Mouse (Mus musculus): Measurements from ENCODE around the gene Arrdc2. TPM values are rescaled to one million over a fixed set of nuclear protein-coding genes. Genes with fewer than 3 reads are reported as not detected.

Arrdc2 gene
- polyA plus RNA-seq, 1 experiment from 2014 or later: 8.1 TPM

DNA sequence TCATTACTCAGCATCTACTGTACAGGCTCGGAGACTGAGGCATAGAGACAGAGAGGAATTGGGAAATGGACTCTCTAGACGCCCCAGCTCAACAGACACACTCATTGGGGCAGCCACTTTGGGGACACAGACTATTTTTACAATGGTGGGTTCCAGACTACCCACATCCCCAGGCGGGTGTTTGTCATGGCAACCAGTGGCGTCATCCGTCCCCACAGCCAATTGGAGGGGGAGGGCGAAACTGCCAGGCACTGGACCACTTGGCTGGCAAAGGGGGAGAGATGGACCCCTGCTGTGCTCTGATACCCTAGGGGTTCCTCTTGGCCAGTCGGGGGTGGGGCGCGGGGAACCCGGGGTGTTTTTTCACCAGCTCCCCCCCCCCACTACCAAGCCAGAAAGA lies 38.9 kb downstream of the Arrdc2 start:
- H3K4me2 ChIP-seq: no peak overlapping the region
- peaks cover 57% of the 10 kb centered on the region for H3K27me3 ChIP-seq (replicated peaks)
- no peak overlapping the region for H3K27ac ChIP-seq
- H3K9ac ChIP-seq: no peak overlapping the region
- 44% methylated on average over 10 of the region's 10 CpGs for WGBS
- H3K9me3 ChIP-seq: no peaks in the 10 kb centered on the region
- H3K4me3 ChIP-seq: no peak overlapping the region
- H3K36me3 ChIP-seq (replicated peaks): no peaks in the 10 kb centered on the region
- no peak for ATAC-seq (replicated peaks)
- peaks cover 44% of the 10 kb centered on the region for H3K4me1 ChIP-seq

DNA sequence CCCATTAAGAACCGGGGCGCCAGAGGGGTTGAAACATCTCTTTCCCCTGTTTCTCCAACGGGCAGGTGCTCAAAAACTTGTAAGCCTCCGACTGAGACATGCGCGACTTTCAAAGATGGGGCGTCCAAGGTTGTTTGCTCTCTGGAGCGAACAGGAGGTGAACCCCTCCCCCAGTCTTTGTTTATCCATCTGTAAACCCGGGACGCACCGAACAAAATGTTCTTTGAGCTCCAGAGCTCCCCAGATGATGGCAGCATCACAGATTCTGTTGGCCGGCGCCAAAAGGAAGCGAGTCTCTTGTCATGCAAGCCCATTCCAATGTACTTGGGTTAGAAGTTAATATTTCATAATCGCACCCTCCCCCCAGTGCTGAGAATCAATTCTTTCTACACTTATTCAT lies 41.2 kb downstream of the Arrdc2 start:
- H3K4me3 ChIP-seq: peak overlapping the region; percentile 60
- no peaks in the 10 kb centered on the region for H3K36me3 ChIP-seq (replicated peaks)
- H3K27ac ChIP-seq: no peak overlapping the region
- peaks cover 31% of the 10 kb centered on the region for H3K4me1 ChIP-seq
- H3K4me2 ChIP-seq: peak overlapping the region; percentile 93
- peak overlapping the region; percentile 71; the same call in 1 of the 2 replicates for H3K9ac ChIP-seq
- H3K9me3 ChIP-seq: no peaks in the 10 kb centered on the region
- ATAC-seq (replicated peaks): no peak
- peaks cover 41% of the 10 kb centered on the region for H3K27me3 ChIP-seq (replicated peaks)
- 13% methylated on average over 15 of the region's 15 CpGs for WGBS

DNA sequence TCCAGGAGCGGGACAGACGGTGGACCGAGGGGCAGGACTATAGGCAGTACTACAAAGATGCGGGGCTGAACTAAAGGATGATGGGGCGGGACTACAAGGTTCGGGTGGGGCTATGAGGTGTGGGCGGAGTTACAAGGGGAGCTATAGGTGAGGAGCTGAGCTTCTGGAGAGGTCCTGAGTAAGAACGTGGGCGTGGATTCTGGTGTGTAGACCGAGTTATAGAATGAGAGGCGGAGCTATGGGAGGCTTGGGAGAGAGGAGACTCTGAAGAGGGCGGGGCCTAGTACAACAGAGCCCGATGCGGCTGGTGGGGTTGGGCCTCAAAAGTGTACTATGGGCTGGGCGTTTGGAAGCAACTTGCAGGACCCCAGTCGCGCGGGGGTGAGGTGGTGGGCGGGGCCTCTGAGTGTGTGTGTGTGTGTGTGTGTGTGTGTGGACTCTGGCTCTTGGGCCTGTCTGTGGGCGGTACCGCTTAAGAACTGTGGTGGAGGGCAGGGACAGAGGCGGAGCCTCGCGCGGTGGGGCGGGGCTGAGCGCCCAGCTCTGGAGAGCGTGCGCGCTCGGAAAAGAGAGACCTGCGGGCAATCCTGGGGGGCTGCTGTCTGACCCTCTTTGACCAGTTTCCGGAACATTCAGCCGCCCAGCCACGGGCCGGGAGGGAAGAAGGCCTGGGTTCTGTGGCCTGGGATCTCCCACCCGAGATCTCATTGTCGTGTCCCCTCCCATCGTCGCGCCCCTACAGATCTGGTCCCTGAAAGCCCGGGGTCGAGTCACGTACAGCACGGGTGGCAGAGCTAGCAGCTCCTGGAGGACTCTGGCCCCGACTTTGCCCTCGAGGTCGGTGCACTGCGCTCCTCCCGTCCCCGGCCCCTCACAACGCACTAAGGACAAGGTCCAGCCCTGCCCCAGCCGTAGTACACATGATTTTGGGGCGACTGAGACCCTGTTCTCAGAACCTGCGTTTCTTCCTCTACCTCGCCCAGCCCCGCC lies 42.1 kb downstream of the Arrdc2 start:
- H3K4me2 ChIP-seq: peak overlapping the region; percentile 93
- 1% methylated on average over 55 of the region's 57 CpGs for WGBS
- H3K27ac ChIP-seq: peak overlapping the region; percentile 67
- H3K9ac ChIP-seq: peak overlapping the region; percentile 71
- ATAC-seq (replicated peaks): peak; percentile 87
- no peaks in the 10 kb centered on the region for H3K36me3 ChIP-seq (replicated peaks)
- H3K27me3 ChIP-seq (replicated peaks): peaks cover 32% of the 10 kb centered on the region
- peaks cover 37% of the 10 kb centered on the region for H3K4me1 ChIP-seq
- peak overlapping the region; percentile 60 for H3K4me3 ChIP-seq
- no peaks in the 10 kb centered on the region for H3K9me3 ChIP-seq

DNA sequence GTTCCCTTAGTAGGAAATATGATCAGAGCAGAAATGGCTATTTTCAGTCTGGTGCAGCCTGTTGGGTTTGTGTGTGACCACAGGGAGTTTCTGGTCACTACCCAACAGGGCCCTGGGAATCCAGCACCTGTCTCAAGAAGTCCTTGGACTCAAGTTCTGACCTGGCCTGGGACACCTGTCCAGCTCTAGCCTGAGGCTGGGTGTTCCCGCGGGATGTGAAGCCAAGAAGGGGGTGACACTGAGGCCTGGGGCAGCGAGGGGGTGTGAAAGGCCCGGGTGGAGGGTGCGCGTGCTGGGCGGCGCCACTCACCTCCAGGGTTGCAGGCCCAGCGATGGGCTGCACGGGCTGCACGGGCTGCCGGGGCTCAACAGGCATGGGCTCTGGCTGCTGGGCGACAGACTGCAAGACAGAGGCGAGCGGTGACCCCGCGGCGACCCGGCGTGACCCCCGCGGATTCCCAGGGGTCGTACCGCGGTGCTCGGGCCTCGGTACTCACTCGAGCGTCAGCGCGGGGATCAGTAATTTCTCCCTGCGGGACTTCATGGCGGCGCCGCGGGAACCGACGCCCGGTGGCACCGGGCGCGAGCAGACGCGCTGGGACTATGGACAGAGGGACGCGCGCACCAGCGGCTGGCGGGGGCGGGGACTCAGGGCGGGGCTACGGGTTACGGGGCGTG lies 43.0 kb downstream of the Arrdc2 start:
- peaks cover 30% of the 10 kb centered on the region for H3K27me3 ChIP-seq (replicated peaks)
- H3K9me3 ChIP-seq: no peaks in the 10 kb centered on the region
- H3K27ac ChIP-seq: peak overlapping the region; percentile 67
- peak overlapping the region; percentile 71 for H3K9ac ChIP-seq
- peak overlapping the region; percentile 60 for H3K4me3 ChIP-seq
- H3K36me3 ChIP-seq (replicated peaks): no peaks in the 10 kb centered on the region
- 2% methylated on average over 54 of the region's 54 CpGs for WGBS
- ATAC-seq (replicated peaks): peak; percentile 0
- peak overlapping the region; percentile 93 for H3K4me2 ChIP-seq
- H3K4me1 ChIP-seq: peaks cover 43% of the 10 kb centered on the region

DNA sequence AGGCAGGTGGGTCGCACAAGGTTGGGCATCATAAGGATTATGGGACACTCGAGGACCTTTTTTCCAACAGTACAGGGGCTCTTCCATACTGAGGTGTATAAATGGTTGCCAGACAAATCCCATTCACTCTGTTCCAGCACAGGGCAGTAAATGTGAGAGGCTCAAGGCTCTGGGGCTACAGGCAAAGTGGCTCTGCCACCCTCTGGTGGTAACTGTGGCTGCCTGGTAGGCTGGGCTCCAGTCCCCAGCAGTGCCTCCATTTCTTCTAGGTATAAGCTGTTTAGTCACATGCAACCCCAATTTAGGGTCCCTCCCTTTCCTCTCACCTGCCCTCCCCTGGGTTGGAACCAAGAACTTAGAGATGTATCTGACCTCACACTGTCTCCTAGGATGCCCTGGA lies 44.1 kb downstream of the Arrdc2 start:
- no peak for ATAC-seq (replicated peaks)
- Histone ChIP-seq H3K27ac (no peak overlapping the region), H3K36me3 (replicated peaks) (no peaks in the 10 kb centered on the region), H3K4me1 (peaks cover 51% of the 10 kb centered on the region), H3K9ac (no peak overlapping the region), H3K4me3 (no peak overlapping the region), H3K4me2 (no peak overlapping the region), H3K27me3 (replicated peaks) (peaks cover 25% of the 10 kb centered on the region), H3K9me3 (no peaks in the 10 kb centered on the region)
- WGBS: 87% methylated on average over 2 of the region's 2 CpGs

DNA sequence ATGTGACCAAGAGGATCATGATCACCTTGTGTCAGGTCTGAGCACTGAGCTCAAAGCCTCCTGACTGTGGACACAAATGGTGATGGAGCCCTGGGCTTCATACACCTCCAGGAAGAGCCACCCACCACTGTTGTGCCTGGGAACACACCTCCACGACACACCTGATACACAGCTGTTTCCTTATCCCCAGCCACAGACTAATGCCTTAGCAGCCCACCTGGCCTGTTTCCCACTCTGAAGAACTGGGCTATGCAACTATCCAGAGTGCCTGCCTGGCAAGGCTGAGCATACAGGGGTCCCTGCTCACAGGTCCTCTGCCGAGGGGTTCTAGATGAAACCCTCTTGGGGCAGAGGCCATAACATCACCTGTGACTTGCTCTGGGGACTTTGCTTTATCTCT lies 45.3 kb downstream of the Arrdc2 start:
- no peaks in the 10 kb centered on the region for H3K9me3 ChIP-seq
- H3K27ac ChIP-seq: no peak overlapping the region
- no peak overlapping the region for H3K4me2 ChIP-seq
- no peaks in the 10 kb centered on the region for H3K36me3 ChIP-seq (replicated peaks)
- H3K9ac ChIP-seq: no peak overlapping the region
- H3K4me1 ChIP-seq: peaks cover 53% of the 10 kb centered on the region
- no peak overlapping the region for H3K4me3 ChIP-seq
- H3K27me3 ChIP-seq (replicated peaks): peaks cover 14% of the 10 kb centered on the region
- 89% methylated on average over 2 of the region's 2 CpGs for WGBS
- no peak for ATAC-seq (replicated peaks)

DNA sequence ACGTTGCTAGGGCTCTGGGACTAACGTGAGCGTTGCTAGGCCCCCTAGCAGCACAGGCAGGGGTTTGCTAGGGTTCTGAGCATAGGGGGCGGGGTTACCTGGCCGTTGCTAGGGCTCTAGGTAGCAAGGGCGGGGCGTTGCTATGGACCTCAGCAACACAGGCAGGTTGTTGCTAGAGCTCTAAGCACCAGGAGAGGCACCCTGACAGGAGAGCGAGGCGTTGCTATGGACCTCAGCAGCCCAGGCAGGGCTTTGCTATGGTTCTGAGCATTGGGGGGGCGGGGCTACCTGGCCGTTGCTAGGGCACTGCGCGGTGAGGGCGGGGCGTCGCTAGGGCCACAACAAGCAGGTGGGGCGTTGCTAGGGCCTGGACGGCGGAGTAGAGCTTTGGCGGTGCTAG lies 46.8 kb downstream of the Arrdc2 start:
- peaks cover 43% of the 10 kb centered on the region for H3K4me1 ChIP-seq
- H3K4me2 ChIP-seq: peak overlapping the region; percentile 53
- H3K27ac ChIP-seq: peak overlapping the region; percentile 88
- H3K36me3 ChIP-seq (replicated peaks): 0 out of 2 replicates have a peak, but pooled peaks cover 6% of the 10 kb centered on the region
- peak overlapping the region; percentile 73 for H3K9ac ChIP-seq
- peak overlapping the region; percentile 59 for H3K4me3 ChIP-seq
- H3K9me3 ChIP-seq: no peaks in the 10 kb centered on the region
- no peak; the same call in 1 of the 2 replicates for ATAC-seq (replicated peaks)
- under 1% methylated on average over 20 of the region's 20 CpGs for WGBS
- peaks cover 4% of the 10 kb centered on the region; the same call in 1 of the 2 replicates for H3K27me3 ChIP-seq (replicated peaks)

DNA sequence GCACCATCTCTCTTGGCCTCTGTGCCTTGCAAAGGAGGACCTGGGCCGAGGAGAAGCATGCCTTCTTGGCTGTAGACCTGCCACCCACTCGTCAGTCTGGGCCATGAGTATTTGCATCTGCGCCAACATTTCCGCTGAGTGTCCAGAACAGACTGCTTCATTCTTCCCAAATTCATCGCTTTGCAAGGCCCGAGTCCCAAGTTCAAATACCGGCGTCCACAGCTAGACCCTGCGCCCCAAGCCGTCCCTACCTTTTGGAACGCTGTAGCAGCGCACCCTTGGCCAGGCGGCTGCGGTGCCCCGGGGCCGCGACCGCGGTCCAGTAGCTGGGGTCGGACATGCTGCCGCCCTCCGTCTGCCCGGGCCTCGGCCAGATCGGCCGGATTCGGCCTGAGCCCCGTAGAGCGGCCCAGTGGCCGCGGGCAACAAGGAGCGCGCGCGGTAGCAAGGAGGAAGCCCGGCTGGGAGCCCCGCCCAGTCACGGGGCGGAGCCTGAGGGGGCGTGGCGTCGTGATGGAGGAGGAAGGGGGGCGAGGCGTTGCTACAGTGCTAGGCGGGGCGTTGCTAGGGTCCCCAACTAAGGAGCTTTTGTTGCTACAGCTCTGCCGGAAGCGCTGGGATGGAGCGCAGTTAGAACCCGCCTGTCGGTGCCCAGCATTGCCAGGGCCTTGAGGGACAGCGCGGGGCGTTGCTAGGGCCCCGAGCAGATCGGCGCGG lies 47.4 kb downstream of the Arrdc2 start:
- H3K27me3 ChIP-seq (replicated peaks): peaks cover 4% of the 10 kb centered on the region; the same call in 1 of the 2 replicates
- H3K27ac ChIP-seq: peak overlapping the region; percentile 88
- H3K9me3 ChIP-seq: no peaks in the 10 kb centered on the region
- H3K4me3 ChIP-seq: peak overlapping the region; percentile 59
- 6% methylated on average over 58 of the region's 58 CpGs for WGBS
- peak overlapping the region; percentile 73 for H3K9ac ChIP-seq
- H3K4me1 ChIP-seq: peaks cover 40% of the 10 kb centered on the region
- 0 out of 2 replicates have a peak, but pooled peaks cover 9% of the 10 kb centered on the region for H3K36me3 ChIP-seq (replicated peaks)
- H3K4me2 ChIP-seq: peak overlapping the region; percentile 53
- peak; percentile 84 for ATAC-seq (replicated peaks)

DNA sequence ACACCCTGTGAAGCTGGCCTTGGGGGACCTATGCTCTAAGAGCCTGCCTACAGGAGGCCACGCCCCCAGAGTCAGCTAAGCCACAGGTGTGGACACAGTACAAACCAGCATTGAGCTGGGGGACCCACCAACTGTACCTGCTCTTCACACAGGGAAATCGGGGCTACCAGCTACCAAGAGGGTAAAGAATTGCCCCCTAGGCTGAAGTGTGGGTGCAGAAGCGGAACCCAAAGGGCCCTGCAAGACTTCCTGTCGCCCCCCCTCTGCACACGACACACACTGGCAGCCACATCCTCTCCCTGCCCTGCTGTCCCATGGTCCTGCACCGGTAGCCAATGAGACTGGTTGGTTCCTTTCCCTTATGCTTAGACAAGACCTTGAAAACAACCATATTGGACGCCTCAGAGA lies 48.2 kb downstream of the Arrdc2 start:
- H3K9ac ChIP-seq: peak overlapping the region; percentile 21; the same call in 1 of the 2 replicates
- H3K9me3 ChIP-seq: no peaks in the 10 kb centered on the region
- peaks cover 4% of the 10 kb centered on the region; the same call in 1 of the 2 replicates for H3K27me3 ChIP-seq (replicated peaks)
- WGBS: 78% methylated on average over 7 of the region's 7 CpGs
- H3K4me3 ChIP-seq: peak overlapping the region; percentile 59
- H3K4me1 ChIP-seq: peaks cover 36% of the 10 kb centered on the region
- H3K27ac ChIP-seq: no peak overlapping the region
- peak overlapping the region; percentile 53 for H3K4me2 ChIP-seq
- peaks cover 14% of the 10 kb centered on the region; the same call in 1 of the 2 replicates for H3K36me3 ChIP-seq (replicated peaks)
- ATAC-seq (replicated peaks): no peak

DNA sequence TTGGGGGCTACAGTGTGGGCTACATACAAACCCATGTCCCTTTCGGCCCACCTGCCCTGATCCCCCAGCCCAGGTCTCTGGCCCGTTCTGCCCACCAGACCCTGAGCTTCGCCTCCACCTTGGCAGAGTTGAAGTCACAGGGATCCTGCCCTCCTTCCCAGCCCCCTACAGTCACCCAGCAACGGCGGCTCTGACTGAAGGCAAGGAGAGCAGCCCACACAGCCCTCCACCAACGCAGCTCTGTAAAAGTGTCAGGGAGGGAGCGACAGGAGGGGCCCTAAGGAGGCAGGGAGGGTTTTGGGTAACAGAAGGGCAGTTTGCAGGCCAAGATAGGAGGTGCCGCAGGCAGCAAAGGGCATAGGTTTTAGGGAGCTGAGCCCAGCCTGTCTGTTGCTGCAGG lies 48.7 kb downstream of the Arrdc2 start:
- Histone ChIP-seq H3K4me1 (peaks cover 31% of the 10 kb centered on the region), H3K9me3 (no peaks in the 10 kb centered on the region), H3K27me3 (replicated peaks) (peaks cover 4% of the 10 kb centered on the region; the same call in 1 of the 2 replicates), H3K36me3 (replicated peaks) (peaks cover 18% of the 10 kb centered on the region; the same call in 1 of the 2 replicates), H3K27ac (no peak overlapping the region), H3K4me2 (peak overlapping the region; percentile 53), H3K9ac (peak overlapping the region; percentile 21; the same call in 1 of the 2 replicates), H3K4me3 (peak overlapping the region; percentile 59; the same call in 1 of the 2 replicates)
- 64% methylated on average over 8 of the region's 8 CpGs for WGBS
- ATAC-seq (replicated peaks): no peak

DNA sequence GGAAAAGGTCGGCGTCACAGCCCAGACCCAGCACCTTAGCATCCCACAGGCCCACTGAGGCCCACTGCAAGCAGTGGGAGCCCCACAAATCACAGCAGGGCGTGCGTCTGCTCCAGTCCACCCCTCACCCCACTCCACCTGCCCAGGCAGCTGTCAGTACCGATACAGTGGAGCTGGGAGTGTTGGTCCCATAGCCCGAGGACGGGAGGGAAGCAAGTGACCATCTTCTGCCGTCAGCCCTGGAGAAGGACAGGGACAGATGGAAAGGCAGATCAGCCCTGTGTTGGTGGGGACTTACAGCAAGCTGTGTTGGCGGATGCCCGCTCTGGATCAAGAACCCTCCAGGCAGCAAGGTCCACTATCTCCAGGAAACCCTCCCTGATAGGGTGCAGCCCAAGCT lies 50.5 kb downstream of the Arrdc2 start:
- H3K9me3 ChIP-seq: no peaks in the 10 kb centered on the region
- no peaks in the 10 kb centered on the region for H3K27me3 ChIP-seq (replicated peaks)
- H3K9ac ChIP-seq: no peak overlapping the region
- 85% methylated on average over 10 of the region's 10 CpGs for WGBS
- no peak overlapping the region for H3K4me2 ChIP-seq
- peaks cover 30% of the 10 kb centered on the region for H3K4me1 ChIP-seq
- no peak overlapping the region for H3K27ac ChIP-seq
- H3K36me3 ChIP-seq (replicated peaks): peaks cover 30% of the 10 kb centered on the region; the same call in 1 of the 2 replicates
- no peak for ATAC-seq (replicated peaks)
- H3K4me3 ChIP-seq: no peak overlapping the region

Measured in midbrain, embryonic 15.5 days (tissue).